Mouse (Mus musculus) layer of hippocampus, adult 9-11 months (tissue): ENCODE measurements at regions not wholly inside any gene's neighbourhood (a gene's known extent, or its start where the extent isn't known, plus 50 kb on each side); places are given as distances from the start of the nearest gene placed in this dataset.

Source experiments
- DNase-seq: peaks from one replicate; pipeline ENCODE4 v3.0.0; 2022

GRCm38 (mm10) chr10:96787572-96787946, 170.8 kb downstream of the Btg1 start:
- DNase-seq = no peak

DNA sequence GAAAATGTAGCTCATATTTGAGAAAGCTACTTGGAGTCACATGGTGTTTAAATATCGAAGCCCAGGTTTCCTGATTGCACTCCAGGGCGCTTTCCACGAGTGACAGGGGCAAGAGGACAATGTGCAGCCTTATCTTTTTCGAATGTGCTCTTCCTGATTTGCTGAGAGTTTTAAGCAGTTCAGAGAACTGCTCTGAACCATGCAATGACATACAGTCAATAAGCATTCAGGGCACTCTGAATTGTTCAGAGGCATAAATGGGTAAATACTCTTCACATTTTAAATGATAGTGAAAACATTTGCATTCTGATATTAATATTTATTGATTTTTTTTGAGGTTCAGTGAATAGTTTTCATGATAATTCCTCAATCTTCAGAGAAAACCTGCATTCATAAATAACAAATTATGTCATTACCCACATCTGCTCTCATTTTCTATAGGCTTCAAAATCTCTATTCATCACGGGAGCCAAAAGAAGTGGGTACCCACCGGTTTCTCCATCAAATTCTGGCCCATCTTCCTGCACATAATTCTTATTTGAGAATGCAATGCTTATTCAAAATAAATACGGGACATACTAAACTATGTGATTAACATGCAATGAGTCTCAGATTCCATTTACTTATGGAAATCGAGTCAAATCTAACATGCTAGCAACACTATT, 171.7 kb downstream of the Btg1 start:
- DNase-seq = no peak

DNA sequence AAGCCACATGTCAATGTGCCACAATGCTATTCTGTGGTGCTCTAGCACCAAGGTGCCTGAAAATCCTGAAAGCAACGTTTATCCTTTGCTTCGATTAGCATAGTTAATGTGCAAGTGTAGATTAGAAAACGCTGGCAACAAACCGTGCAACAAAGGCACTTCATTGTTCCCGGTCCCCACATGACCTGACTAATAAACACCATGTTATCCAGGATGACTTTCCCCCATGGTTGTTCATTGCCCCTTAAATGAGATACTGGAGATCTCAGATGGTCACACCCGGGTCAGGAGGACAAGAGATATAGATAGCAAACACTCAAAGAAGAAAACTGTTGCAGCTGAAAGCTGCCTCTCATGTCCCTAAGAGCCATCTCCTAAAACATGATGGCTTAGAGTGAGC, 180.3 kb downstream of the Btg1 start:
- no peak for DNase-seq

- no peak for DNase-seq
Measured at GRCm38 (mm10) chr10:96800801-96801200, 184.0 kb downstream of the Btg1 start.

- no peak for DNase-seq
Measured at GRCm38 (mm10) chr10:96804030-96804784, 187.4 kb downstream of the Btg1 start.

GRCm38 (mm10) chr10:96806579-96806978, 189.8 kb downstream of the Btg1 start:
- no peak for DNase-seq

- no peak for DNase-seq
Measured at GRCm38 (mm10) chr10:96821852-96822251, 205.0 kb downstream of the Btg1 start.

- DNase-seq = no peak
Measured at GRCm38 (mm10) chr10:96822344-96823335, 205.8 kb downstream of the Btg1 start.

DNA sequence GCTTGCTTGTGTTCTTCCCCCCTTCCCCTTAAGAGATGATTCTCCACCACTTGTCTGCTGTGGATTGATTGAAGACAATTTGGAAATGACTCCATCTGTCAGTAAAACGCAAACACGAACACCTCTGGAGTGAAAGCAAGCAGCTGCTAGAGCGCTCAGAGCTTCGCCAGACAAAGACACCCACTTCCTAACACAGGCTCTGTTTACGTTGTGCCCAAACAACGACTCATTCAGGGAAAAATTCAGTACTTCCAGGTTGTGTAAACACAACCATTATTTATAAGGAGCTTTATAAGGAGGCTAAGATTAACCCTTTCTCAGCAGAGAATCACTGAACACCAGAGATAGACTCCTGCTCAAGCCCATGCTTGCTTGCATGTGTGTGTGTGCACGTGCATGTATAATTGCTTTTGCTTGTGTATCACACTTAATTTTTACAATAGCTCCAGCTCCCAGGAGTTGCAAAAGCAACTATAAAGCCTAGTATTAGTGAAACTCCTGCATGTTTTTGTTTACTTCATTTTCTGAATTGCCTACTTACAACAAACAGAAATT, 209.5 kb downstream of the Btg1 start:
- no peak for DNase-seq

DNA sequence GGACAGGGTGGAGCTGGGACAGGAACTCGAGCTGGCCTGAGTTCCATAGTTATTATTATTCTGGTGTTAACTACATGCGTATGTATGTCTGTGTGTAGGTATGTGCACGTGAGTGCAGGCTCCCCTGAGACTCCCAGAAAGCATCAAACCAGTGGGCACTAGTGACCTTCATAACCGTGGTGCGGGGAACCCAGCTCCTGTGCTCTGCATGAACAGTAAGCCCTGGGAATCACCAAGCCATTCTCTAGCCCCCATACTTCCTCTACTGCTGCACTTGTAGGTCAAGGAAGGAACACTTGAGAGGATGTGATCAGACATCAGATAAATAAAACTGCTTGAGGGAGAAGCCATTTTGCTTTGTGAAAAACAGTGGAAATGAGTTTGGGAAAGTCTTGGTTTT, 211.2 kb downstream of the Btg1 start:
- no peak for DNase-seq

DNA sequence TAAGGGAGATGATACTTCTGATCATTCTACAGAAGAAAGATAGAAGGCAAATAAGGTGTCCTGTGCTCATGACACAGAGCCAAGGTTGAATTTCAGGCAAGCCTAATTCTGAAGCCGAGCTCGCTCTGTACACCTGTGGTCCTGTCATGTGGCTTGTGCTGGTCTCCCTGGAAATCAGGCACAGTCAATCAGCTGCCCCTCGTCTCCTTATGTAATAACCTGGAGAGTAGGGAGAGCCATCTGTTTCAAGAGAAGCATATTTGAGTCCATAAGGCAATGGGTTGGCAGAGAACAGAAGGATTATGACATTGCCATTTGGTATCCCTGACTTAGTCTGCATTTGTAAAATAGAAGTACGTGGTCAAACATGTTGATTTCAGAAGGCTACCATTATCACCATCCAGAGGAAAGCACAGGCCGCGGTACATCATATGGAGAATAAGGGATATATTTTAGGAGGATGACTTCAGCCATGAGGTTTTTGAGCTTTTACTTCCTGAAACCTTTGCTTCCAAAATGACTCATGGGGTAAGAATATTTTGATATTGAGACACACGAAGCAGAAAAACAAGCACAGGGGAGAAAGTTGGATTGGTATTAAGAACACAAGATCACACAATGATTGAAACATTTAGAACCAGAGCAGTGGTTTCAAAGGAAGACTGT, 211.9 kb downstream of the Btg1 start:
- peak; percentile 53 for DNase-seq

- no peak for DNase-seq
Measured at GRCm38 (mm10) chr10:96831071-96831470, 214.3 kb downstream of the Btg1 start.

GRCm38 (mm10) chr10:96837230-96837629, 220.4 kb downstream of the Btg1 start:
- DNase-seq = no peak

- no peak for DNase-seq
Measured at GRCm38 (mm10) chr10:96841128-96841527, 224.3 kb downstream of the Btg1 start.

DNA sequence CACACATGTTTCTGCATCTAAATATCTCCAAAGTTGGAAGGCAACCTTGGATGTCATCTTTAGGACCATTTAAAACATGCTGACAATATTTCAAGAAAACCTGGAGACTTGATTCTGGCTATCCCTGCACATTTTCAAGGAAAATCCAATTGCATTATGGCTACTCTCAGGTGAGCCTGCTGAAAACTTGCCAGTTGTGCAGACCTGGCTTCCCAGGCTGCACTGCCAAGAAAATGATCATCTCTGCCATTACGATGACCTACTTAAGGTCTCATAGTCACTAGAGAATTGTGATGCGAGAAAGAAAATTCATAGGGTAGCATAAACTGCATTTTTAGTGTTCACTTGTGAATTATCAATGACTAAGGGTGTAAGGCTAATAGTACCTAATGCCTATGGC, 225.2 kb downstream of the Btg1 start:
- no peak for DNase-seq

- DNase-seq = no peak
Measured at GRCm38 (mm10) chr10:96845906-96846305, 229.1 kb downstream of the Btg1 start.

DNA sequence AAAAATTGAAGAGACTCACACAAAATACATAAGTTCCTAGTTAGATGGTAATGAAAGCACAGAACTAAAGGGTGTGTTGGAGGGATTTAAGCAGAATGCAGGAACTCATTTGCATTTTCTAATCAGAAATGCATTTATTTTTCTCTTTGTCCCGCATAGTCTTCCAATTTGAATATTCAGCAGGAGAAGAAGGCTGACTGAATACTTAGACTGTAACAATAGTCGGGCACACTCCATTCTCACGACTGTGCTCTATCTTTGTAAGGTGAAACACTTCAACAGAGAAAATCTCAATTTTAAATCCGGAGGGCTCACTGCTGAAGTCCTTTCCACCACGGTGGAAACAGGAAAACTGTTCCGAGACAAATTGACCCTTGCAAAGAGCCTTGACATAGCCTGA, 230.2 kb downstream of the Btg1 start:
- no peak for DNase-seq

- no peak for DNase-seq
Measured at GRCm38 (mm10) chr10:96847433-96848165, 230.8 kb downstream of the Btg1 start.

- DNase-seq = no peak
Measured at GRCm38 (mm10) chr10:96848496-96848895, 231.7 kb downstream of the Btg1 start.

DNA sequence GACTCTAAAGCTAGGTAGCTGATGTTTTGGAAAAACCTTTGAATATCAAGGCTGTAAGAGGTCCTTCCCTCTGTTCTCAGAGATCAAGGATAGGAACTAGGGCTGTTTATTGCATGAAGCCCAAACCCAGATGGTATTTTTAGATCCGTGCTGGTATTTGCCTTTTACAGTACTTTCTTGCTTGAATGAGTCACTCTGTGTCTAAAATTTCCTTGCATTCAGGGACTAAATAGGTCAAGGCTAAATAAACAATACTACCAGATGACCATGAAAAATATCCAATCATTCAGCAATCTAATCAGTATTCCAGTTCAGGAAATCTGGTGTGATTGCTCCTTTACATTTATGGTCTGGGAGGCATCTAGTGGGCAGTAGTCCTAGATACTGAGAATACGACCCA, 243.6 kb downstream of the Btg1 start:
- DNase-seq = no peak

- no peak for DNase-seq
Measured at GRCm38 (mm10) chr10:96863230-96863629, 246.4 kb downstream of the Btg1 start.

DNA sequence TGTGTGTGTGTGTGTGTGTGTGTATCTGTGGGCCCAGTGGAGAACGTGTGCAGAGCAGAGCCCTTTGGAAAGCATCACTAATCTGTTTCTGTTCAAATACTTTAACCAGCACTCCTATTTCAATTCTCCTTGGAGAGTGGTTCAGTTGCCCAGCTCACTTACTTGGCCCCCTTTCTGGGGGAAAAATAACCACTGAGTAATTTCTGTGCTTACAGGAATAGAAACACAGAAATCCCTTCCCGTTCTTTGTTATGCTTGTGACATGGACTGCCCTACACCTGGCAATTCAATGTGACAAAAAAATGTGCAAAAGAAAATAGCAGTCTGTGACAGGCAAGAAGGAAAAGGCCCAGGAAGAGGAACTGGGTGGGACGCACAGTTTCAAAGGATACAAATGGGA, 249.7 kb downstream of the Btg1 start:
- no peak for DNase-seq
